Mouse (Mus musculus): ENCODE results near the gene Lmod2. TPM values are rescaled to one million over a fixed set of nuclear protein-coding genes. Genes with fewer than 3 reads are reported as not detected.
A peak's percentile ranks its signal among the peaks of the same experiment; 100 is the strongest.

The Lmod2 gene
- total RNA-seq (2021): not detected
- long read RNA-seq: 0 reads

DNA sequence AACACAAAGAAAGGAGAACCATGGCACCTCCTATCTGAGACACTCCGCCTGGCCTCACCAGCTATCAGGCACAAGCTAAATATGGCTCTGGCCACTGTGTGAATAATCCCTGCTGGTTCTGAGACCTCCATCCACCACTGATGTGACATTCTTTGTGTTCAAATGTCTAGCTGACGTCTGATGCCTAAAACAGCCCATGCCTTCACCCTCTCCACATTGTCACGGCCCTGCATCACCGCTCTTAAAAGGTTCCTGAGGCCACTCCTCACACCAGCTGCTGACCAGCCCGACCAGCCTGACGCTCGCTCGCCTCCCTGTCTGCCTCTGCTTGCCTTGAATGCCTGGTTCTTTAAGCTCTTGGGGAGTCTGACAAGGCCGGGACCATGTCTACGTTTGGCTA, at the start of gene Lmod2:
Gene Lmod2, plus strand, starts transcription at position 263 of the 400 bp plus-strand sequence.
- no peak for DNase-seq (ENCODE audit: low spot score in 2 of 2)

DNA sequence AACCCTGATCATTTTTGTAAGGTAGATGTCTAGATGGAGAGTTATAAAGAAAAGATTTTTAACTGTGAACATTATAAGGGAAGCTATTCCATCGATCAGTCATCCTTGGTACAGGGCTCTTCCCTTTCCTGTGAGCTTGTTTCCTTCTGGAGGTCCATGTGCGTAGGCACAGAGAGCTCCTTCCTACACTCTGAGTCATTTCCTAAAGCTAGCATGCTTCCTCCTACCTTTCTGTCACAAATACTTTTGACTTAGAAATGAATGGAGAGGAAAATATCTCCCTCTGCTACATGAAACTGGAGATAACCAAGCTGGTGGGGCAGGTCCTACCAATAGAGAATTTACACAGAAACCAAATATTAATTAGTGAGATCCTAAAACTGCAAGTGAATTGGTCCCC, 47.8 kb upstream of the Lmod2 start:
- DNase-seq (ENCODE audit: low spot score in 2 of 2): no peak

DNA sequence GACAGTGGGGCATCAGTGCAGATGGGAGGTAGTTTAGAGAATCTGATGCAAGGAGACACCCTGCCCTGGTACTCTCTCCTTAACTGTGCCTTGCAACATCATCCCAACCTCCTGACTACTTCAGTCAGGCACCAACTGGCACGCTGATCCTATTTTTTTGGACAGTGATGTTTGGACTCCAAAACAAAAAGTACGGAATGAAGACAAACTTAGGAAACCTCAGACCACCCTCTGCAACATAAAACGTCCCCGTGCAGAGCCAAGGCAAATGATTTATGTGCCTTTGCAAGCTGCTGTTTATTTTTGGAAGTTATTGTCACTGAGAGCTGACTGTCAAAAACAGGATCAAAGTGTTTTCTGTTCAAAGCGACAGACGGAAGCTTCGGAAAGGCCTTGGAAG, 45.5 kb upstream of the Lmod2 start:
- DNase-seq (ENCODE audit: low spot score in 2 of 2): peak in 1 of 2 experiments; percentile 56

DNA sequence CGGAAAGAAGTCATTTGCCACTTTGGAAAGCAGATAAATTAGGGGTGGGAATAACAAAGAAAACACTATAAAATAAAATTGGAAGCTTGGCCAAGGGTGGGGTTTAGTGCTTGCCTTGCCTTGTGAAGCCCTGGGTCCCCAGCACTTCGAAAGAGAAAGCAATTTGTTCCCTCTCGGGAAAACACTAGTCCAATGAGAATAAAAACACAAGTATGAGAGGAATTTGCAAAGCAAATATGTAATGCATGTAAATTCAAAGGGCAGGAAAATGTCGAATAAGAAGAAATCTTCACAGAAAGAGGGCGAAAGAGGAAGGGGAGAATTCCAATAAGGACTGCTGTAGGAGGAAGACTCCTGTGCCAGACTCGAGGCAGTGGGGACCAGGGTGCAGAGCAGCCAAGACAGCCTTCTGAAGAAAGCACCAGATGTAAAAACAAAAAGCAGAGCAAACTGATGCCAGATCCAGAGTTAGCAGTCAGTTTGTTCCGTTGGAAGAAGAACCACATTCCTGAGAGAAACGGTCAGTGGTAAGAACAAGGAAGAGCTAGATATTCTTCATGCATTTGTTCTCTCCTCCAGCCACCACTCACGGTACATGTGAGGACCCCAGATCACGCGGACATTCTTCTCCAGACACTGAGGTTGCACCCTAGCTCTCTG, 43.0 kb upstream of the Lmod2 start:
- no peak for DNase-seq (ENCODE audit: low spot score in 2 of 2)

DNA sequence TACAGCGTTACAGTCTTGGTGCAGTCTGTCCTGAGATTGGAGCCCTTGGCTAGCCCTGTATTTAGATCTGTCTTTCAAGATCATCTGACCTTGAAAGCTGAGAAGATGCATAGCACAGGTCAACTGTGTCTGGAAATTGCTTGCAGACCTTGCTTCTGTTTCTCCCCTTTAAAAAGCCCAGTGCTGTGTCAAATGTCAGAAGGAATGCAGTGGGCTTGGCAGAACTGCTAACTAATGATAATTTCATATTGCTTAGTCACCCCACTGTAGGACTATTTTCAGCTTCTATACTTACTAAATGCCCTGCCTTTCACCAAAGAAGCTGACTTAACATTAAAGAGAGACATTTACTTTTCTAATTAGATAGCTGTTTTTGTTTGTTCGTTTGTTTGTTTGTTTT, 42.1 kb upstream of the Lmod2 start:
- no peak for DNase-seq (ENCODE audit: low spot score in 2 of 2)

DNA sequence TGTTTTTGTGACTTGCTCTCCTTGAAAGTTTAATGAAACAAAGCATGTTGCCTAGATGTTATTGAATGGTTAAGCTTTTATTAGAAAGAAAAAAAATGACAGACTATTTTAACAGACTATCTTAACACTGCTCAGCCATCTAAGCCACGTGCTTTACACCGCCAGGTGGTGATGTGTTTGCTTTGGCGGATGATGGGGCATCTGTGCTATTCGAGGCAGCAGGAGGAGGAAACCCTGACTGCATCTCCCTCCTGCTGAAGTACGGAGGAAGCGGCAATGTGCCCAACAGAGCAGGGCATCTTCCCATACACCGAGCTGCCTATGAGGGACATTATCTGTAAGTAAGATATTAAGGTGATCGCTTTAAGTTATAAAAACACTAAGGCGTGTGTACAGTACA, 33.5 kb upstream of the Lmod2 start:
- peak; percentile 55 to 60 for DNase-seq (ENCODE audit: low spot score in 2 of 2)

DNA sequence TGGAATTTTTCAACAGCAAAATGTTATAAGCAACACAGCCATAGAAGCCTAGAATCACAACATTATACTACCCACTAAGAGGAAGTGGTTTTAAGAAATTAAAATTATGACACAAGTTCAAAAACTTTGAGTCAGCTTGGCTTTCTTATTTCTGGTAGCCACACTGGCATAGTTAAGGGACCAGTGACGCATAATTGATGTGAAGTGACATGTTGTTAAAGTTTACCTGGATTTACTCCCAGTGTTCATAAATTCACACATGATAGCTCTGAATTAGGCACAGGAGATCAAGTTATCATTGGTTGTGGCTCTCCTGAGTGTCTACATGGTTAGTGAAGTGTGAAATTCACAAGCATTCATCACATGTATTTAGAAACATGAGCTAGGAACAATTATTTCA, 32.7 kb upstream of the Lmod2 start:
- DNase-seq (ENCODE audit: low spot score in 2 of 2): no peak

DNA sequence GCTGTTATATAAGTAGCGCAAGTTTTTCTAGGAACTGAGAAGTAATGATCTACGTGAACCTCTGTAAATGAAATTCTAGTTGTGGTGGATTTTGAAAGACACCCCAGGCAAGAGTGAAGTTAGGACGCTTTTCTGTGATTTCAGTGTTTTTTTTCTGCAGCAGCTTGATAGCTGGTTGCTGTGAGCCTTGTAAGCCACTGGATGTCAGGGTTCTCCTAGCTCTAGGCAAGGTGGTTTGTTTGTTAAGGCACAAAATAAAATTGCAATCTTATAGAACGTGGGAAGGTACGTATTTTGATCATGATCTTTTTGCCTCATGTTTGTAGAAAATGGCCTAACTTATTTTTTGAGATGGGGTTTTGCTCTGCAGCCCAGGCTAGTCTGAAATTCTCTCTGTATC, 28.6 kb upstream of the Lmod2 start:
- DNase-seq (ENCODE audit: low spot score in 2 of 2): no peak

DNA sequence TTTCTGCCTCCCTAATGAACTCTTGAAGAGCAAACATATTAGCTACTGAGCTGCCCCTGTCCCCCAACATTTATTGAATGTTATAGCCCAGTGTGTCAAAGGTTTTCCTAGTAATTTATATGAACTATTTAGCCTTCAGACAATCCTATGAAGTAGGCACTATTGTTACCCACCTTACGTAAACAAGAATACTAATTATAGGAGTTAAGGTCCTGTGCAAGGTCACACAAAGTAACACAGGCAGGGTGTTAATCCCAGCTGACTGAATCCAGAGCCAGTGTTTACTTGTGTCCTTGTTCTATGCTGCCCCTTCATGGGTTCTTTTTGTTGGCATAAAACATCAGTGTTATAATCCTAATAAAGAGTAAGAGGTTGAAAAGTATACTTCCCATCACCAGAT, 27.9 kb upstream of the Lmod2 start:
- DNase-seq (ENCODE audit: low spot score in 2 of 2): no peak

DNA sequence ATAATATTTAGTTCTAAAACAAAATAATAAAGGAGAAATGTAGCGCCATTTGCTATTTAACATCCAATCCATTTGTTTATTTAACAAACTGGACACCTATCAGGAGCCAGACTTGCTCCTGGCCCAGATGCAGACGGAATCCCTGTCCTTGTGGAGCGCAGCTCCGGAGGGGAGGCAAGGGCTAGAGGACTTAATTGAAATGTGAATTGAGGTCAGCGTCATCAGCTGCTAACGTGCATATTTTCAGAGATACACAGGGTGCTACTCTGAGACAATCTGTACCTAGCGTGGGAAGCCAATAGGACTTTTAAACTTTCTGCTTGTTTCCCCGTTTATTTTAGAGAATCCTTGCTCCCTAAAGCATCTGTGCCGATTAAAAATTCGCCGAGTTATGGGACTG, 27.3 kb upstream of the Lmod2 start:
- DNase-seq (ENCODE audit: low spot score in 2 of 2): peak in 1 of 2 experiments; percentile 32

DNA sequence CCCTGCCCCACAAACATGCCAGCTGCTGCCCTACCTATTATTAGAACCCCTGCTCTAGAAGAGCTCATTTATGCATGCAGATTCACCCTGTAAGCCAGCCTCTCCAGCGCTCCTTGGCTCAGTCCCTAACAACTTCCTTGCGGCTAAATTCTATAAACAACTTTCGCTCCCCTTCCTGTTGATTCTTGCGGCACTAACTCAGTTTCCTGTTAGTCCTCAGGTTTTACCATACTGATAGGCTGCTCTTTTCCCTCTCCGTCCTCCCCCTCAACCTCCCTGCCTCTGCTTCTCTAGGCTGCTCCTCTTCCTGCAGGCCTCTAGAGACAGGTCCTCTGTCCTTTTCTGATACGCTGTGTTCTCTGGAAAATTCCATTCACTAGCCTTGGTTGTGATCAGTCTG, 26.4 kb upstream of the Lmod2 start:
- no peak for DNase-seq (ENCODE audit: low spot score in 2 of 2)

DNA sequence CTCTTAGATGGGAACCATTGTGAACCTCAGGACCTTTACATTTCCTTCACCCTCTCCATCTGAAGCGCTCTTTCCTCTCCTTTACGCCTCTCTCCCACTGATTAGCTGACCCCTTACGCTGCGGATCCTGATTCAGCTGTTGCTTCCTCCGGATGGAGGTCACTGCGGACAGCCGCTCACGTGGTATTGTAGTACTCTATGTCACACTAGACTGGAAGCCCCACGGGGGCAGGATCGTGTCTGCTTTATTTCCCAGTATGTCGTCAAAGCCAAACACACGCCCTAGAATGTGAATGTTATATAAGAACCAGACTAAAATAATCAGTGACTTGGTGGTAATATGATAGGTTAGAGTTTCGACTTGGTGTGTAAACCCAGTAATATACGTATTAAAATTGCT, 25.1 kb upstream of the Lmod2 start:
- no peak for DNase-seq (ENCODE audit: low spot score in 2 of 2)

DNA sequence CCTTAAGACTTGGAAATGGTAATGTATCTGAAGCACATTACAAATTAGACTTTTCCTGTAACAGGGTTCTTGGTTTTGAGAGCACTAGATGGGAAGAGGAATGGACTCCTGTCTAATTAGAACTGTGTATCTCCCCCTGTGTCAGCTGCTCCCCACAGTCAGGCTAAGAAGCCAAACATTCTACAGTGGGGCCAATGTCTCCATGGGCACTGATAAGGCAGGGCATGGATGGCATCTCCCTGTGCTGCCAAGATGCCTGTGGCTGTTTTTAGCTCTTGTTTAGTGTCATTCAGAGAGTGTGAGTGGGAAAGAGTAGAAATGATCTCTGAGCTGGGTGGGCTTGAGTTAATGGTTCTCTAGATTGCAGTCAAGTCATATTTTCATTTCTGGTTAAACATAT, 24.2 kb upstream of the Lmod2 start:
- no peak for DNase-seq (ENCODE audit: low spot score in 2 of 2)

DNA sequence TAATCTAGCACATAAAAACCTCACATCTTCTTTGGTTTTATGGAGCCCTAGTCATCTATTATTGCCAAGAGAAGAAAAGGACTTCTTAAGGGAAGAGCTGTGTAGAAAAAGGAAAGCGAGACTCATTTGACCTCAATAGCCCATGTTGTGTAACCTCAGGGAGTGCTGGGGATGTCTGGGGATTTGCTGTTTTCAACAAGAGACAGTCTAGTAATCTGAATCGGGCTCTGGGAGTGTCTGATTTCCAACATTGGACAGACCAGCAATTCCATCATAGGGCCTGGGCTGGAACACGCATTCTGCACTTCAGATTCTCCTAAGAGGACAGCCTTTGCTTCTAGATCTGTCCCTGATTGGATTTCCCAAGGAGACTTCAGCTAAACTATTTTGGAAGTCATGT, 14.1 kb upstream of the Lmod2 start:
- DNase-seq (ENCODE audit: low spot score in 2 of 2): no peak

DNA sequence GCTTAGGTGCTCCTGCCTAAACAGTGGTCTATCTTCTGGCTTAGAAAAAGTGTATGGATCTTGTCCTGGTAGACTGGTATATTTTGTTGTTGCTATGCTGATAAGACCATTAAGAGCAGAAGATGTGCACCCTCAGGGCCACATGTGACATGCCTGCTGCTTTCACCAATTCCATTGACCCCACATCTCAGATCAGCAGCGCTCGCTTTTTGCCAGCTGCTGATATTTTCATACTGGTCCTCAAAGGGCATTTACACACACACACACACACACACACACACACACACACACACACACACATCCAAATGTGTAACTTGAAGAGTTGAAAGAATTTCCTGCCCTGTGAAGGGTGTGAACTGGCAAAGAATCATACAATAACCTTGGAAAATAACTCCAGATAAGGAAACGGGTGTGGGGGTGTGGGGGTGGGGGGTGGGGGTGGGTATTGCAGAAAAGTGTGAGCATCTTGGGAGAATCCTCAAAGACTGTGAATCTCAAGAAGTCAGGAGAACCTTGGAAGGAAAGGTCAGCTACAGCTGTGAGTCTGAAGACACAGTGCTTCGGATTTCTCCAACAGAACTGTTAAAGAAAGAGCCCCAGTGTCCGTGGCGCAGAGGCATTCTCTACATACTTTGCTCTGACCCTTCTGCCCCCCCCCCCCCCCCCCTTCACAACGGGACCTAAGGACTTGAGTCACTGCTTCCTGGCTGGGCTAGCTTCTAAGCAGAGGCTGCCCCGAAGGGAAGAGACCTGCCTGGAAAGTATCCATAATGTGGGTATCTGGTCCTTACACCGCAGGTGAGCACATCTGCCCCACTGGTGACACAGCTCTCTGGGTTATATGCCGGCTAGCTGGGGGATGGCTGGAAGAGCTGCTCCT, 11.9 kb upstream of the Lmod2 start:
- DNase-seq (ENCODE audit: low spot score in 2 of 2): no peak

DNA sequence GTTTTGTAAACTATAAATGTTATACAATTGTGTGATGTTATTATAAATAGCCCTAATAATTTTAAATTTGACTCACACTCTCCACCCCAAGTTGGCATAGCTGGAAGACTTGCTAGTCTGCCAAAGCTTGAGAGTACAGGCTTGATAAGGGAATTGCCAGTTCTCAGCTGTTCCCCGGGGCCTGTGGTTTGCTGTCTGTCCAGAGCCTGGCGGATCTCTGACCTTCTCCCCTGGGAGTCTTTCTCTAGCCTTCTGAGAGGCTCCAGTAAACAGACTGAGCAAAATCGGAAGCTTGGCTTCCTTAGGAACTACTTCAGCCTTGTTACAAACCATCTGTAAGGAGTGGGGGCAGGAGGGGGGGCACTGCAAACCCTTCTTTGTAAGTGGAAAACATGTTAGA, 10.7 kb upstream of the Lmod2 start:
- peak in 1 of 2 experiments; percentile 33 for DNase-seq (ENCODE audit: low spot score in 2 of 2)

DNA sequence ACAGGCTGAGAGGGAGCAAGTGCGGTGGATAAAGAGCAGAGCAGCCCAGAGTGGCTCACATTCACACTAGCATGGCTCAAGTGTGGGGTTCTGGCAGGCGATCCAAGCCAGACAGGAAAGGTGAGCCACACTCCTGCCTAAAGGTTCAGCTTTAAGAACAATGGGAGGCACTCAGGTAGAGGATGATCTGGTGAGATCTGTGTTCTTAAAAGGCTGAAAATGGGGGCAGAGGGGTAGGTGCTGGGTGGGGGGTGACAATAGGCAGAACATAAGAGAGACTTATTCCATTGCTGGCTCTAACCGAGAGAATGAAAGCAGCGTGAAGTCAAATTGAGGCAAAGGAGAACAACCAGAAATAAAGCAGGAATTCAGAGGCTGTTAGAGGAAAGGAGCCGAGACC, 7.3 kb upstream of the Lmod2 start:
- DNase-seq (ENCODE audit: low spot score in 2 of 2): no peak

DNA sequence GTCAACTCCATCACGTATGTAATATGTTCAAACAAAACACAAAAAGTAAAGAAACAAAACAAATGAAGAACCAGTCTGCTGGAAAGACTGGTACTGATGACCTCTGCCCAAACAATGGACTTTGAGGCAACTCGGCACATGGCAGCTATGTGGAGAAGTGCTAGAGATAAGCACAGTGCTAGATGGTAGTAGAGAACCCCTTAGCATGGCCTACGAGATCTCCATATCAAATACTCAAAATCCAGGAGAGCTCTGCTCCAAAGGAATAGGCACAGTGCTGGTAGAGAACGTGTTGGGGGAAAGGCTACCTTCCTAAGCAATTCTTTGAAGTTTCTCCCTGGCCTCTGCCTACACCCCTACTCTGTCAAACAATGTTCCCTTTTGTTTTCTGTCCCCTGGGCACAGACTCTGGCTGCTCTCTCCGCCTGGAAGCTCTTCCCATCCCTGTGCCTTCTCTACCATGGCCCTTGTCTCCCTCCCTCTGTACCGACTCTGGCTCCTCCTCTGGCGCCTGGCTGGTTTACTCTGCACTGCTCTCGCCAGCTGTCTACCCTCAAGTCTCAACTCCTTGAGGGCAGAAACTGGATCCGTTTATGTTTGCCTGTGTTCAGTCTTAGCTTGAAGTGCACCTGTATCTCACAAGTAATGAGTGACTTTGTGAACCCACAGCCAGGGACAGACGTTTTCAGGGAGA, 5.9 kb upstream of the Lmod2 start:
- no peak for DNase-seq (ENCODE audit: low spot score in 2 of 2)

DNA sequence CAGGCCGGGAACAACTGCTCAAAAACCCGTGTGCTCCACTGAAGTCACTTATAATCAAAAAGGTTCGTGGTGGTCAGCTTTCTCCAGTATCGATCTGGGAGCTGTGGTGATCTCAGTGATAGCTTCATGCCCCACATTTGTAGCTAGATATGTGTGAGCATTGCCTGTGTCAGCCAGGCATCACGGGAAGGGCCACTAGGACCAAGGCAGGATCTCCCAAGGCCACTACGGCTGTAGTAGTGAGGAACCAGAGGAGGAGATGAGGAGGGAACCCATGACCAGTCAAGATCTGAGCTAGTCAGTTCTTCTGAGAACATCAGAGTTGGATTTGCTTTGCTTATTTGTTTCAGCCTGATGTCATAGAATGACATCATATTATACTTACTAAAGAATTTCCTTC, 1.6 kb downstream of the Lmod2 start:
- DNase-seq (ENCODE audit: low spot score in 2 of 2): no peak

DNA sequence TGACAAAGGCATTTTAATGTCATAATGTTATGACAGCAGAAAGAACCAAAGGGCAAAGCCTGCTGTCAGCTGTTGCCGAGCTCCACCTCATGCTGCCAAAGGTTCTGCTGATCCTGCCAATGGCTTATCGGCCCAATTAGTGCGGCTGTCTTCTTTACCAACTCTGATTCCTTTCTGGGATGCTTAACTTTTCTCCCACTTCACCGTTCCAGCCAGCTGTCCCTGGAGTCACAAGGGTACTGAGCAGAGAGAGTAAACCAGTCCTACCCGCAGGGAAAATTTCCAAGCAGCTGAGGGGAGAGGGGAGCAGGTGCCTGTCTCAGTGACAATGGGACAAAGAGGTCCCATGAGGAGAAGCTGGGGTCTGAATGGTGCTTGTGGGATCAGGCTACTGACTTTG, 2.1 kb downstream of the Lmod2 start:
- no peak for DNase-seq (ENCODE audit: low spot score in 2 of 2)

DNA sequence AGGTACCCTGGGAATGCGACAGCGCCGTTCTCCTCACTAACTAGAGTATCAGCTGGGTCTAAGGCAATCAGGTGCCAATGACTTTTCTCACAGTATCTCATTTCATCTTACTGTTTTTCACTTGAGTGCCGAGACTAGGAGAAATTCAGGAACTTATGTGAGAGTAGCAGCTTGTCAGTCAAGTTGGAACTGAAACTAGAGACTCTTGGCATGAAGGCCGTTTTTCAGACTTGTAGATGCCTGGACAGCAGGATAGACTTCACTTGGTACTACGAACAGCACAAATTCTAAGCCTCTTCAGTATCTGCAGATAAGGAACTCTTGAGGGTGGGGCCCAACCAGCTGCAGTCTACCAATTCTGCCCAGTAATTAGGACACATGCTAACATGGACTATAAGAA, 2.6 kb downstream of the Lmod2 start:
- no peak for DNase-seq (ENCODE audit: low spot score in 2 of 2)

DNA sequence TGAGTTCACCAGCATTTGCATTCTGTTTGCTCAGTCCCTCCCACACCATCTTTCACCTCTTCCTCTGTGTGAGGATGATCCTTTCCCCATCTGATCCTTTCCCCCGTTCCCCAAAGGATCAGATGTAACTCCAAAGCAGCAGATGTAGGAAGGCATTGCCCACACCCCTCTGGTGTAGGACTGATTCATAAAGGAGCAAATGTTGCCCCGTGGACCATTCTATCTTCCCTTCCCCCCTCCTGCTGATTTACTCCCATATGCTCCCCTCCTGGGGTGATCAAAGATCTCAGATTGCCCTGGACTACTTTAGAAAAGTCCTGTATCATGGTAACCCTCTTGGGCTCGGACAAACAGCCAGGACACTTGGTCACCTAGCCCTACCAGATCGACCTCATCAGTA, 3.2 kb downstream of the Lmod2 start:
- DNase-seq (ENCODE audit: low spot score in 2 of 2): no peak

All from layer of hippocampus, adult 18-20 months (tissue).